Mouse (Mus musculus): ENCODE measurements around the gene Ptpdc1. TPM values are rescaled to one million over a fixed set of nuclear protein-coding genes. Genes with fewer than 3 reads are reported as not detected.

The Ptpdc1 gene
- polyA plus RNA-seq, 1 experiment = 5.5 TPM

GRCm38 (mm10) chr13:48667461-48667860 lies 42.0 kb upstream of the Ptpdc1 start:
- TF ChIP-seq MYOG (IDR thresholded peaks at IDR 0.05; ENCODE audit: control insufficient read depth, extremely low read depth, insufficient read length) (no peak), CTCF (IDR thresholded peaks at IDR 0.05; ENCODE audit: control insufficient read depth, insufficient read depth, insufficient read length) (no peak), MAX (IDR thresholded peaks at IDR 0.05) (no peak), MYOD1 (IDR thresholded peaks at IDR 0.05; ENCODE audit: control insufficient read depth, insufficient read length, low read depth) (no peak), USF1 (IDR thresholded peaks at IDR 0.05; ENCODE audit: low read depth) (no peak), FOSL1 (IDR thresholded peaks at IDR 0.05; ENCODE audit: insufficient read depth, low read length, poor library complexity, severe bottlenecking) (no peak), CEBPB (IDR thresholded peaks at IDR 0.05; ENCODE audit: low read depth) (no peak)
- H3K79me2 ChIP-seq (ENCODE audit: control insufficient read depth, insufficient read depth) = no peaks in the 10 kb centered on the region
- H3K4me3 ChIP-seq (ENCODE audit: insufficient read depth, poor library complexity, severe bottlenecking) = no peak overlapping the region
- peaks cover 91% of the 10 kb centered on the region for H3K27me3 ChIP-seq (ENCODE audit: control insufficient read depth, insufficient read depth, insufficient read length)
- no peaks in the 10 kb centered on the region for H3K36me3 ChIP-seq (ENCODE audit: control insufficient read depth, insufficient read depth)
- H3ac ChIP-seq (ENCODE audit: control insufficient read depth, insufficient read length, low read depth) = no peak overlapping the region
- H3K79me3 ChIP-seq (ENCODE audit: low read depth) = no peaks in the 10 kb centered on the region

GRCm38 (mm10) chr13:48665656-48666597 lies 40.5 kb upstream of the Ptpdc1 start:
- Histone ChIP-seq H3K79me2 (ENCODE audit: control insufficient read depth, insufficient read depth) (no peaks in the 10 kb centered on the region), H3ac (ENCODE audit: control insufficient read depth, insufficient read length, low read depth) (no peak overlapping the region), H3K4me3 (ENCODE audit: insufficient read depth, poor library complexity, severe bottlenecking) (no peak overlapping the region), H3K79me3 (ENCODE audit: low read depth) (no peaks in the 10 kb centered on the region), H3K36me3 (ENCODE audit: control insufficient read depth, insufficient read depth) (no peaks in the 10 kb centered on the region), H3K27me3 (ENCODE audit: control insufficient read depth, insufficient read depth, insufficient read length) (peaks cover 94% of the 10 kb centered on the region)
- TF ChIP-seq CTCF (IDR thresholded peaks at IDR 0.05; ENCODE audit: control insufficient read depth, insufficient read depth, insufficient read length) (no peak), CEBPB (IDR thresholded peaks at IDR 0.05; ENCODE audit: low read depth) (no peak), MAX (IDR thresholded peaks at IDR 0.05) (no peak), USF1 (IDR thresholded peaks at IDR 0.05; ENCODE audit: low read depth) (no peak), MYOG (IDR thresholded peaks at IDR 0.05; ENCODE audit: control insufficient read depth, extremely low read depth, insufficient read length) (no peak), MYOD1 (IDR thresholded peaks at IDR 0.05; ENCODE audit: control insufficient read depth, insufficient read length, low read depth) (no peak), FOSL1 (IDR thresholded peaks at IDR 0.05; ENCODE audit: insufficient read depth, low read length, poor library complexity, severe bottlenecking) (no peak)

- H3K27me3 ChIP-seq (ENCODE audit: control insufficient read depth, insufficient read depth, insufficient read length) = peaks cover 94% of the 10 kb centered on the region
- no peak overlapping the region for H3K4me3 ChIP-seq (ENCODE audit: insufficient read depth, poor library complexity, severe bottlenecking)
- no peak for TF ChIP-seq CTCF (IDR thresholded peaks at IDR 0.05; ENCODE audit: control insufficient read depth, insufficient read depth, insufficient read length)
- no peak for TF ChIP-seq CEBPB (IDR thresholded peaks at IDR 0.05; ENCODE audit: low read depth)
- TF ChIP-seq MYOG (IDR thresholded peaks at IDR 0.05; ENCODE audit: control insufficient read depth, extremely low read depth, insufficient read length) = no peak
- TF ChIP-seq MYOD1 (IDR thresholded peaks at IDR 0.05; ENCODE audit: control insufficient read depth, insufficient read length, low read depth) = no peak
- H3K36me3 ChIP-seq (ENCODE audit: control insufficient read depth, insufficient read depth) = no peaks in the 10 kb centered on the region
- no peaks in the 10 kb centered on the region for H3K79me3 ChIP-seq (ENCODE audit: low read depth)
- H3ac ChIP-seq (ENCODE audit: control insufficient read depth, insufficient read length, low read depth) = no peak overlapping the region
- H3K79me2 ChIP-seq (ENCODE audit: control insufficient read depth, insufficient read depth) = no peaks in the 10 kb centered on the region
Measured at GRCm38 (mm10) chr13:48664916-48665655, 39.6 kb upstream of the Ptpdc1 start.

GRCm38 (mm10) chr13:48663988-48664339 lies 38.5 kb upstream of the Ptpdc1 start:
- Histone ChIP-seq H3K79me3 (ENCODE audit: low read depth) (no peaks in the 10 kb centered on the region), H3K79me2 (ENCODE audit: control insufficient read depth, insufficient read depth) (no peaks in the 10 kb centered on the region), H3K36me3 (ENCODE audit: control insufficient read depth, insufficient read depth) (no peaks in the 10 kb centered on the region), H3K27me3 (ENCODE audit: control insufficient read depth, insufficient read depth, insufficient read length) (peaks cover 94% of the 10 kb centered on the region), H3ac (ENCODE audit: control insufficient read depth, insufficient read length, low read depth) (no peak overlapping the region), H3K4me3 (ENCODE audit: insufficient read depth, poor library complexity, severe bottlenecking) (no peak overlapping the region)
- TF ChIP-seq CTCF (IDR thresholded peaks at IDR 0.05; ENCODE audit: control insufficient read depth, insufficient read depth, insufficient read length) (no peak), MYOG (IDR thresholded peaks at IDR 0.05; ENCODE audit: control insufficient read depth, extremely low read depth, insufficient read length) (no peak), FOSL1 (IDR thresholded peaks at IDR 0.05; ENCODE audit: insufficient read depth, low read length, poor library complexity, severe bottlenecking) (no peak), MYOD1 (IDR thresholded peaks at IDR 0.05; ENCODE audit: control insufficient read depth, insufficient read length, low read depth) (no peak), MAX (IDR thresholded peaks at IDR 0.05) (no peak), CEBPB (IDR thresholded peaks at IDR 0.05; ENCODE audit: low read depth) (no peak), USF1 (IDR thresholded peaks at IDR 0.05; ENCODE audit: low read depth) (no peak)

GRCm38 (mm10) chr13:48663211-48663987 lies 37.9 kb upstream of the Ptpdc1 start:
- peaks cover 94% of the 10 kb centered on the region for H3K27me3 ChIP-seq (ENCODE audit: control insufficient read depth, insufficient read depth, insufficient read length)

More at GRCm38 (mm10) chr13:48663211-48663987, 37.9 kb upstream of the Ptpdc1 start:
- Histone ChIP-seq H3K79me3 (ENCODE audit: low read depth) (no peaks in the 10 kb centered on the region), H3ac (ENCODE audit: control insufficient read depth, insufficient read length, low read depth) (no peak overlapping the region), H3K79me2 (ENCODE audit: control insufficient read depth, insufficient read depth) (no peaks in the 10 kb centered on the region), H3K36me3 (ENCODE audit: control insufficient read depth, insufficient read depth) (no peaks in the 10 kb centered on the region), H3K4me3 (ENCODE audit: insufficient read depth, poor library complexity, severe bottlenecking) (no peak overlapping the region)
- no peak for TF ChIP-seq CEBPB (IDR thresholded peaks at IDR 0.05; ENCODE audit: low read depth)
- no peak for TF ChIP-seq MYOG (IDR thresholded peaks at IDR 0.05; ENCODE audit: control insufficient read depth, extremely low read depth, insufficient read length)
- TF ChIP-seq USF1 (IDR thresholded peaks at IDR 0.05; ENCODE audit: low read depth) = no peak
- no peak for TF ChIP-seq CTCF (IDR thresholded peaks at IDR 0.05; ENCODE audit: control insufficient read depth, insufficient read depth, insufficient read length)

Measured in C2C12 (cell line).